Mouse (Mus musculus): ENCODE measurements around the gene Krt42. TPM values are rescaled to one million over a fixed set of nuclear protein-coding genes. Genes with fewer than 3 reads are reported as not detected.
"Not testable (repeated sequence)": the region's sequence is repeated elsewhere in the genome, so short reads cannot be mapped to it uniquely, and the experiment has no call there.

Krt42 gene
- polyA plus RNA-seq, 1 experiment: not detected

DNA sequence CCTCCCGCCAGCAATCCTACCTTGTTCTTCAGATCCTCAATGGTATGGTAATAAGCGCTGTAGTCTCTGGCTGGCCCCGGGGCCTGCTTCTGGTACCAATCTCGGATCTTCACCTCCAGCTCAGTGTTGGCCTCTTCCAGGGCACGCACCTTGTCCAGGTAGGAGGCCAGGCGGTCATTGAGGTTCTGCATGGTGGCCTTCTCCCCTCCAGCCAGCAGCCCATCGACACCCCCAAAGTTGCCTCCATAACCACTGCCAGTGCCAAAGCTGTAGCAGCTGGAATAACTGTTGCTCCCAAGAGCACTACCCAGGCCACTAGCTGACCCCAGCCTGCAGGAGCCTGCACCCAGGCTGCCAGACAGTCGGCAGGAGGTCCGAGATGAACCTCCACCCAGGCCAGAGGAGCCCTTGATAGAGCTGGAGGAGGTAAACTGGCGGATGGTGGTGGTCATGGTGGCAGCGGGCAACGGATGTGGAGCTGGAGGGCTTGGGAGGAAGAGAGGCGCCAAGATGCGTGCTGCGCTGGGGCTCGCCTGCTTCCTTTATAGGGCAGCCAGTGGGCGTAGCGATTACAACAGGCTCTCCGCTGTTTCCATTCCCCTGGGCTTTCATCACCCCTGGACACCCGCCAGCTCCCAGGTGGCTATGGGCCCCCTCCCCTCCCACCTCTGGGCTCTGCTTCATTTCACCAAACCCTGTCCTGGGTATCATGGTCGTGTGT is 9.0 kb downstream of the Krt42 start, which contains the start of gene Krt17:
Krt17 (minus strand) TSS at position 516 of the 721 bp plus-strand sequence.
- no peaks in the 10 kb centered on the region for H3K4me1 ChIP-seq (ENCODE audit: control insufficient read depth, insufficient read depth, low read length)
- 70% methylated on average over 21 of the region's 21 CpGs for WGBS
- no peak within 1 kb of the TSS for H3K4me3 ChIP-seq (replicated peaks; ENCODE audit: extremely low read depth, low read depth, low read length)
- TF ChIP-seq POLR2A (IDR thresholded peaks at IDR 0.05; ENCODE audit: borderline replicate concordance, extremely low read depth, low read depth, low read length) (no peak), CTCF (IDR thresholded peaks at IDR 0.05; ENCODE audit: insufficient read depth, low read length) (no peak)
- no peak for DNase-seq

DNA sequence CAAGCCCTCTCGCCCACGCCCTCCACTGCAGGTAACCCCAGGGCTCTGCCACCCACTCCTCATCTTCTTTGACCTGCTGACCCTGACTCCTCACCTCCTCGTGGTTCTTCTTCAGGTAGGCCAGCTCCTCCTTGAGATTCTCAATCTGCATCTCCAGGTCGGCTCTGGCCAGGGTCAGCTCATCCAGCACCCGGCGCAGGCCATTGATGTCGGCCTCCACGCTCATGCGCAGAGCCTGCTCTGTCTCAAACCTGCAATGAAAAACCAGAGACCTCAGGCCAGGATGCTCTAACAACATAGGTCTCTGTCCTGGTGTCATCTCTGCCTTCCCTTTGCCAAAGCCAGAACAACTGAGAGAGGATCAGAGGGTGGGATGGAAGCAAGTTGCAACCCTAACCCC is 10.6 kb downstream of the Krt42 start:
- no peaks in the 10 kb centered on the region for H3K4me1 ChIP-seq (ENCODE audit: control insufficient read depth, insufficient read depth, low read length)
- no peak for DNase-seq
- H3K4me3 ChIP-seq (replicated peaks; ENCODE audit: extremely low read depth, low read depth, low read length): no peak overlapping the region
- 91% methylated on average over 9 of the region's 9 CpGs for WGBS
- TF ChIP-seq POLR2A (IDR thresholded peaks at IDR 0.05; ENCODE audit: borderline replicate concordance, extremely low read depth, low read depth, low read length): no peak
- no peak for TF ChIP-seq CTCF (IDR thresholded peaks at IDR 0.05; ENCODE audit: insufficient read depth, low read length)

DNA sequence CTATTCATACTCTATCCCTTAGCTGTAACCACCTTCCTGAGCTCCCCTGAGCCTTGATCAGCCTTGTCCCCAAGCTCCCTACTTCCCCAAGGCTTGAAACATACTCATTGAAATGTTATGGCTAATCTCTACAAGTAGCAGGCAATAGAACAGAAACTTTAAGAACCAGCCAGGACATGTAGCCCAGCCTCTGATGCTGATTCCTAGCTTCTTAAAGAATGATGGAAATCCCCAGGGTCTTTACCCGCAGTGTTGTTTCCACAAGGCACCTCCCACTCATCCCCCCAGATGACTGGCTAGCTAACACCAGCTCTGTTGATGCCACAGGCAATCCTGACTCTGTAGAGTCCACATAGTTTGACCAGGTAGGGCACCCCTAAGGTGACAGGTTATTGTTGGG is 11.7 kb downstream of the Krt42 start:
- no peak for DNase-seq
- TF ChIP-seq CTCF (IDR thresholded peaks at IDR 0.05; ENCODE audit: insufficient read depth, low read length) (no peak), POLR2A (IDR thresholded peaks at IDR 0.05; ENCODE audit: borderline replicate concordance, extremely low read depth, low read depth, low read length) (no peak)
- WGBS: 91% methylated on average over 1 of the region's 1 CpGs

GRCm38 (mm10) chr11:100255514-100255913 is 14.2 kb downstream of the Krt42 start:
- 87% methylated on average over 6 of the region's 6 CpGs for WGBS
- no peak for DNase-seq
- no peak for TF ChIP-seq CTCF (IDR thresholded peaks at IDR 0.05; ENCODE audit: insufficient read depth, low read length)
- TF ChIP-seq POLR2A (IDR thresholded peaks at IDR 0.05; ENCODE audit: borderline replicate concordance, extremely low read depth, low read depth, low read length): no peak
- no peaks in the 10 kb centered on the region for H3K4me1 ChIP-seq (ENCODE audit: control insufficient read depth, insufficient read depth, low read length)
- no peak overlapping the region for H3K4me3 ChIP-seq (replicated peaks; ENCODE audit: extremely low read depth, low read depth, low read length)

More for the DNA sequence above, 11.7 kb downstream of the Krt42 start:
- Histone ChIP-seq H3K4me3 (replicated peaks; ENCODE audit: extremely low read depth, low read depth, low read length) (no peak overlapping the region), H3K4me1 (ENCODE audit: control insufficient read depth, insufficient read depth, low read length) (no peaks in the 10 kb centered on the region)

GRCm38 (mm10) chr11:100254360-100255090 is 15.1 kb downstream of the Krt42 start:
- TF ChIP-seq POLR2A (IDR thresholded peaks at IDR 0.05; ENCODE audit: borderline replicate concordance, extremely low read depth, low read depth, low read length): no peak
- TF ChIP-seq CTCF (IDR thresholded peaks at IDR 0.05; ENCODE audit: insufficient read depth, low read length): no peak
- H3K4me3 ChIP-seq (replicated peaks; ENCODE audit: extremely low read depth, low read depth, low read length): no peak overlapping the region
- no peaks in the 10 kb centered on the region for H3K4me1 ChIP-seq (ENCODE audit: control insufficient read depth, insufficient read depth, low read length)
- 55% methylated on average over 5 of the region's 5 CpGs for WGBS
- no peak for DNase-seq

DNA sequence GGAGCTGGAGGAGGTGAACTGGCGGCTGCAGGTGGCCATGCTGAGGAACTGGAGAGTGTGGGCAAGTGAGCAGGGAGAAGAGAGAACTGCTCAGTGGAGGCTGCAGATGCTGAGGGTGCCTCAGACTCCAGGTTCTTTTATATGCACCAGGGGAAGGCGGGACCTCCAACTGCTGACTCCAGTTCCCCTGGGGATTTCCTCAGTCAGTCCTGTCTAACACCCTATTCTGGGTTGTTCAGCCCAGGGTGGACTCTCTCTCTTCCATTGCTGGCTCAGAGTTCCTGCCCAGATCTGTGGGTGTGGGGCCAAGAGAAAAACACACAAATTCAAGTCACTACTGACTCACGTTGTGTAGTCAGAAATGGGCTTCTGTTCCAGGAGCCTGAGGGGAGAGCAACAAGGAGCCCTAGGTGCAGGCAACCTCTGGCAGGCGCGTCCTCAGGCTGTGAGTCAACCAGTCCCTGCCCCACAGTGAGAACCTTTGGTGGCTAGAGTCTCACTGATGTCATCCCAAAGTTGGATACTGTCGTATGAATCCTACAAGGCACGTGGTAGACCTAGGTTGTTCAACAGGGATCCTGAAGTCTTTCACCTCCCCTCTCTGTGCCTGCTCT is 20.7 kb downstream of the Krt42 start, which contains the start of gene Krt16:
Krt16 (minus strand) TSS at position 51 of the 614 bp plus-strand sequence.
- 75% methylated on average over 7 of the region's 7 CpGs for WGBS

GRCm38 (mm10) chr11:100246471-100246870 is 23.2 kb downstream of the Krt42 start:
- not testable (repeated sequence) for DNase-seq; H3K4me1 ChIP-seq (ENCODE audit: control insufficient read depth, insufficient read depth, low read length); H3K4me3 ChIP-seq (replicated peaks; ENCODE audit: extremely low read depth, low read depth, low read length)
- 58% methylated on average over 7 of the region's 7 CpGs for WGBS

More for the DNA sequence above, 20.7 kb downstream of the Krt42 start, which contains the start of gene Krt16:
- no peak within 1 kb of the TSS for H3K4me3 ChIP-seq (replicated peaks; ENCODE audit: extremely low read depth, low read depth, low read length)
- H3K4me1 ChIP-seq (ENCODE audit: control insufficient read depth, insufficient read depth, low read length): no peaks in the 10 kb centered on the region
- DNase-seq: no peak
- TF ChIP-seq POLR2A (IDR thresholded peaks at IDR 0.05; ENCODE audit: borderline replicate concordance, extremely low read depth, low read depth, low read length) (no peak), CTCF (IDR thresholded peaks at IDR 0.05; ENCODE audit: insufficient read depth, low read length) (no peak)

GRCm38 (mm10) chr11:100240272-100240671 is 29.4 kb downstream of the Krt42 start:
- not testable (repeated sequence) for DNase-seq; H3K4me1 ChIP-seq (ENCODE audit: control insufficient read depth, insufficient read depth, low read length); H3K4me3 ChIP-seq (replicated peaks; ENCODE audit: extremely low read depth, low read depth, low read length)
- 90% methylated on average over 4 of the region's 4 CpGs for WGBS

GRCm38 (mm10) chr11:100221741-100222140 is 47.9 kb downstream of the Krt42 start:
- TF ChIP-seq POLR2A (IDR thresholded peaks at IDR 0.05; ENCODE audit: borderline replicate concordance, extremely low read depth, low read depth, low read length): no peak
- TF ChIP-seq CTCF (IDR thresholded peaks at IDR 0.05; ENCODE audit: insufficient read depth, low read length): no peak
- no peak for DNase-seq
- Histone ChIP-seq H3K4me1 (ENCODE audit: control insufficient read depth, insufficient read depth, low read length) (no peaks in the 10 kb centered on the region), H3K4me3 (replicated peaks; ENCODE audit: extremely low read depth, low read depth, low read length) (no peak overlapping the region)
- 65% methylated on average over 8 of the region's 8 CpGs for WGBS

Measured in lung, adult 2 months (tissue).